Mouse (Mus musculus) ovary, postnatal 36 days (tissue): ENCODE data around the gene Adam15.

Experiments
- DNase-seq: peaks from one replicate; pipeline ENCODE4 v3.0.0; 2022; ENCODE audit warnings: low spot score, mixed read lengths

The Adam15 gene

GRCm38 (mm10) chr3:89296761-89297396 lies 52.9 kb downstream of the Adam15 start:
- DNase-seq, result no peak

- DNase-seq, result no peak
These were observed 54.0 kb downstream of the Adam15 start for GRCm38 (mm10) chr3:89295685-89296230.

- no peak for DNase-seq
These were observed 55.6 kb downstream of the Adam15 start for GRCm38 (mm10) chr3:89294195-89294594.

GRCm38 (mm10) chr3:89293247-89293918 lies 56.4 kb downstream of the Adam15 start:
- DNase-seq, result no peak

GRCm38 (mm10) chr3:89292303-89292702 lies 57.5 kb downstream of the Adam15 start:
- DNase-seq, result no peak

GRCm38 (mm10) chr3:89291874-89292273 lies 57.9 kb downstream of the Adam15 start:
- DNase-seq, result no peak
